Mouse (Mus musculus) cerebellum, adult (tissue): ENCODE data around the gene Gm14440.
"Not testable (repeated sequence)": the region's sequence is repeated elsewhere in the genome, so short reads cannot be mapped to it uniquely, and the experiment has no call there.

ENCODE experiments used
- ATAC-seq: cut with Nextera tagmentation; 2 replicates; pipeline ENCODE4 v1.9.2; 2017; ENCODE audit warnings: mild to moderate bottlenecking, moderate library complexity, mixed read lengths; ENCODE audit not compliant: insufficient number of reproducible peaks, low FRiP score, low TSS enrichment

Gene Gm14440

GRCm38 (mm10) chr2:175274825-175275224 is at the start of gene Gm14440:
TSS of gene Gm14440 (plus strand) at chr2:175275125.
- ATAC-seq = not testable (repeated sequence)
